Mouse (Mus musculus): ENCODE measurements around the gene Srpk3.
"Not testable (repeated sequence)": the region's sequence is repeated elsewhere in the genome, so short reads cannot be mapped to it uniquely, and the experiment has no call there.

Gene Srpk3

DNA sequence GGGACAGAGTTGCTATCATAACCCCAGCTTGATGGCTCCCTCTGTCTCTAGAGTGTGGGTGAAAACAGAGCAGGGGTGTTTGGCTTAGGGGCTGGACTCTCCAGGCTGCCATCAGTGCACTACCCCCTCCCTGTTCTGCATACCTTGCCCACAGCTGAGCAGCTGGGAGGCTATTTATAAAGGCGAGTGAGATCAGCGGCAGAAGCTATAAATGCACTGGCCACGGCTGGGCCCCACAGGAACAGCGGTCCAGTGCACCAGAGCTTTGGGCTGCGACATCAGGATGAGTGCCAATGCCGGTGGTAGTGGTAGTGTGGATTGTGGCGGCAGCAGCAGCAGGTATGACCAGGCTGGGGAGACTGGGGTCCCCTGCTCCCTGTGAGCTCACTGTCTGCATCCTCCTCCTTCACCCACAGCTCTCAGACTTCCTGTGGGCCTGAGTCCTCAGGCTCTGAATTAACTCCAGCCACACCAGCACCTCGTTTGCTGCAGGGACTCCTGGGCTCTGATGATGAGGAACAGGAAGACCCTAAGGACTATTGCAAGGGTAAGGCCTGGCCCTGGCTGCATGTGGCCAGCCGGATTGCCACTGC, at the start of gene Srpk3:
TSS of gene Srpk3 (plus strand) at position 238 of the 593 bp plus-strand sequence.
- peak in 1 of 2 experiments; percentile 24 for DNase-seq (ENCODE audit: low spot score in 2 of 2)

DNA sequence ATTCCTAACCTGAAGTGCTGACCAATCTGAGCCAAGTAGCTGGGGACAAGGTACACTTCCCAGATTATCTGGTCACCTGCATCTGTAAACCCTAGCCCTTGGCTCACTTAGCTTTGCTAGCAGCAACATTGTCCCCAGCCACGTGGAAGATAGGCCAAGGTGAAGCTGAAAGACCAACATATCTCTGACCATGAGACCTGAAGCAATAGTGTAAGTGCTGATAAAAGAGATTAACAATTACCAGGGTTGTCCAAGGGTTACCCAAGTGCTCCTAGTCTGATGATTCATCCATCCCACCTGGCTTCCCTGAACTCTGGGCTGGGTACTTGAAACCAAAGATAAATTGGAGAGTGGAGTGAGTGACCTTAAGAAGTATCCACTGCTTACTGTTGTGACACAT, 43.3 kb upstream of the Srpk3 start:
- DNase-seq (ENCODE audit: low spot score in 2 of 2) = no peak

DNA sequence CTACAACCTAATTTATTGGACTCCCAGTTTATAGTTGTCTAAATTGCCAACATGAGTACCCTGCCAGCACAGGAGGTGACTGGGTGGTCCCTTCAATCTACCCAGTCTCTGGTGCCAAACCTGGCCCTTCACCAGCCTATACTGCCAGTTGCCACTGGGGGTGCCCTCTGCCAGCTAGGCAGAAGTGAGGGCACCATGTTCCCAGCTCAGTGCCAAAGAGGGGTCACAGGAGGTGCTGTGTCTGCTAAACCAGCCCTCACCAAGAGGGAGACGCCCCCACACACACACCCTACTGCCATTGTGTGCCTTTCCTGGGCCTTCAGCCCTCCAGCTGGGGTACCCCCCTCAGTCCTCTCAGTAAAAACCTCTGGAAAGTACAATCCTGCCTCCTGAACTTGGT, 36.0 kb upstream of the Srpk3 start:
- DNase-seq (ENCODE audit: low spot score in 2 of 2) = no peak

DNA sequence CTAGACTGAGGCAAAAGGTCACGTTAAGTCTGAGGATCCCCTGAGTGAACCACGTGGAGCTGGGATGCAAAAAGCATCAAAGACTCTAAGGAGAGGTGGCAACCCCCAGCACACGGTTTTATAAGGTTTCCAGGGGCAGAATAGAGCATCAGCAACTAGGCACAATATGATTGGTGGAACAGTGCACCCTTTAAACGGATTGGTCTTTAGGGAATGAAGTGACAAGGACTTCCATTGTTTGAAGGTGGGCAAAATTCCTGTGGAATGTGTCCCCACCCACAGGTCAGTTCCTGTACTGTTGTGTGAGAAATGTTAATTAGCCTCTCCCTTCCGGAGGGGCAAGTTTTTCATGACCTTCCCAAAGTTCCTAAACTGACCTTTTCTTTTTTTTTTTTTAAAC, 35.1 kb upstream of the Srpk3 start:
- DNase-seq (ENCODE audit: low spot score in 2 of 2) = no peak

DNA sequence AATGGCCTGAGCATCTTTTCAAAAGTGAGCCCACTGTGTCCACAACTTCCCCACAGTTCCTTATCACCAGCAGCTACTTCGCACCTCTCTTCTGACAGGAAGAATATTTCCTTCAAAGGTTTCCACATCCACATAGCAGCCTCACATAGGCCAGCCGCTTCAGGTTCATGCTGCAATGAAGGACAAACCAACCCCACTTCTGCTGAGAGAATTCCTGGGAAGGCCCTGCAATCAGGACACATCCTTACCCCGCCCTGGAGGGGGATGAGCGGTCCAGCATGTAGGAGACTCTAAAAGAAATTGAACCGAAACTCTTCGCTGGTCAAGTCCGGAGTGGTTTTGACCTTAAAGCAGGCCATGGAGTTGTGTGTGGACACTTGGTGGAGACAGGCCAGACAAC, 34.4 kb upstream of the Srpk3 start:
- not testable (repeated sequence) for DNase-seq (ENCODE audit: low spot score in 2 of 2)

DNA sequence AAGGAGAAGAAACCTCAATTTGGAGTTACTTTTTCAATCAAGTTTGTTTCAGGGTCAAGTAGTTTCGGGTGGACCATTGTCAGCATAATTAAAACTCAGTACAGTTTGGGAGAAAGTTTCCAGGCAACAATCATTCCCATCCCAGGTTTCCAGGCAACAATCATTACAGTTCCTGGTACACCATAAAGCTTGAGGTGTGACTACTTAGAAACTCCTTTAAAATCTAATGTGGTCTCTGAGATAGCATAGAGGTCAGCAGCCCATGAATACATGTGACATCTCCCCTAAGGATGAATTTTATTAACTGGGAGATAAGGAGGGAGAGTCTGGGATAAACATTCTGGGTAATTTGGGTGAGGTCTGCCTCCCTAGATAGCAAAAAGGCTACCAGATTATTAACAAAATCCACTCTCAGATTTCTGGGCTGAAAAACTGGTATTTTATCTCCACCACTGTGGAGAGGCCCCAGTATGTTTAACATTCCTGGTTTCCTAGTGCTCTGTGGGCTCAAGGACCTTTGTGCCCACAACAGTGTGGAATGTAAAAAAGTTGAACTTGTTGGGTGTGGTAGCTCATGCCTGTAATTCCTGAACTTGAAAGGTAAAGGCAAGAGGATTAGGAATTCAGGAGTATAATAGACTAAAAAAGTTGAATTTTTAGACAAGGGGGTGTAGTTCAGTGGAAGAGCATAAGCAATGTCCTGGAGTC, 29.3 kb upstream of the Srpk3 start:
- DNase-seq (ENCODE audit: low spot score in 2 of 2) = no peak

DNA sequence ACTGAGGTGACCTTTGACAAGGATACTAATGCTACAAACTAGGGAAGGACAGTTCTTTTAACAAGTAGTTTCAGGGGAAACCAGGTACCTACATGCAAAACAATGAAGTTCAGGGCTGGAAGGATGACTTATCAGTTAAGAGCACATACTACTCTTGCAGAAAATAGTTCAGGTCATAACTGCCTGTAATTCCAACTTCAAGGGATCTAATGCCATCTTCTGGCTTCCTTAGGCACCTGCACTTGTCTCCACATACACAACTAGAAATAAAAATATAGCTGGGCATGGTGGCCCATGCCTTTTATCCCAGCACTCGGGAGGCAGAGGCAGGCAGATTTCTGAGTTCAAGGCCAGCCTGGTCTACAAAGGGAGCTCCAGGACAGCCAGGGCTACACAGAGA, 25.2 kb upstream of the Srpk3 start:
- DNase-seq (ENCODE audit: low spot score in 2 of 2) = no peak

DNA sequence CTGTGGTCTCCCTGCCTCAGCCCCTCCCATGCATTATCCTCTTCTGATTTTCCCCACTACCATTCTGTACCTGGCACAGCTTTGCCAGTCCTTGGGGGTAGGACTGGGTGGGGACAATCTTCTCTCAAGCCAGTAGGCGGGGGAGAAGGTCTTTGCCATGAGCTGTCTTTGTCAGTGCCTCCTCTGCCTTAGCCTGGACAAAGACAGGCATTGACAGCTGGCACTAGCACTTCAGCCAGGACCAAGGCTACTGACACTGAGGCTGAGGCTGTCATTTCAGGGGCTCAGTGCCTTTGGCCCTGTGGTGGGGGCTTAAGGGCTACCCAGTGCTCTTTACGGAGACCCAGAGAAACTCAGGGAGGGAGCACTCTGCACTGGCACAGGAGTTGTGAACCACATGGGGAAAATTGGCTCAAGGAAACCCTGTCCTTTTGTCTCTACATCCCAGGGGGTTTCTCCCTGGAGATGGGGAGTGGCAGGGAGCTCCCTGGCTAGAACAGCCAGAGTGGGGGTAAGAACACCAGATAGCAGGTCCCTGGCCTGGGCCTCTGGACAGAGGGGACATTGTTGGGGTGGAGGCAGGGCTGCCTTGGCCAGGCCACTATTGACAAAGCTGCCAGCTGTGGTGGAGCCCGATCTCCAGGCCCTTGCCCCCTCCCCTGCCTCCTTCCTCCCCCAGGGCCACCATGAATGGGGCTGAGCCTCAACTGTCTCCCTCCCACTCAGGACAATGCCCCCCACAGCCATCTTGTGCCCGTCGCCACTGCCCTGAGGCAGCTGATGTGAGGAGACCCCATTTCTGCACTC, 17.7 kb upstream of the Srpk3 start, which contains the start of gene Plxnb3:
TSS of gene Plxnb3 (plus strand) at position 757 of the 807 bp plus-strand sequence.
- no peak for DNase-seq (ENCODE audit: low spot score in 2 of 2)

DNA sequence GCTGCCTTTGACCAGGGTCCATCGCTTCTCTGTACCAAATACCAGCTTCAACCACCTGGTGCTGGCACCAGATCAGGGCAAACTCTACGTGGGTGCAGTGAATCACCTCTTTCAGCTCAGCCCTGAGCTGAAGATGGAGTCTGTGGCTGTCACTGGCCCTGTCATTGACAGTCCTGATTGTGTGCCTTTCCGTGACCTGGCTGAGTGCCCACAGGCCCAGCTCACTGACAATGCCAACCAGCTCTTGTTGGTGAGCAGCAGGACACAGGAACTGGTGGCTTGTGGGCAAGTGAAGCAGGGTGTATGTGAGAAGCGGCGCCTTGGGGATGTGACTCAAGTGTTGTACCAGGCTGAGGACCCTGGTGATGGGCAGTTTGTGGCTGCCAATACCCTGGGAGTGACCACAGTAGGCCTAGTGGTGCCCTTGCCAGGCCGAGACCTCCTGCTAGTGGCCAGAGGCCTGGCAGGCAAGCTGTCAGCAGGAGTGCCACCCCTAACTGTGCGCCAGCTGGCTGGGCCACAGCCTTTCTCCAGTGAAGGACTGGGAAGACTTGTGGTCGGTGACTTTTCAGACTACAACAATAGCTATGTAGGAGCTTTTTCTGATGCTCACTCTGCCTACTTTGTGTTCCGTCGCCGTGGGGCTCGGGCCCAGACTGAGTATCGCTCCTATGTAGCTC, 15.5 kb upstream of the Srpk3 start:
- DNase-seq (ENCODE audit: low spot score in 2 of 2) = peak; percentile 20 to 59

DNA sequence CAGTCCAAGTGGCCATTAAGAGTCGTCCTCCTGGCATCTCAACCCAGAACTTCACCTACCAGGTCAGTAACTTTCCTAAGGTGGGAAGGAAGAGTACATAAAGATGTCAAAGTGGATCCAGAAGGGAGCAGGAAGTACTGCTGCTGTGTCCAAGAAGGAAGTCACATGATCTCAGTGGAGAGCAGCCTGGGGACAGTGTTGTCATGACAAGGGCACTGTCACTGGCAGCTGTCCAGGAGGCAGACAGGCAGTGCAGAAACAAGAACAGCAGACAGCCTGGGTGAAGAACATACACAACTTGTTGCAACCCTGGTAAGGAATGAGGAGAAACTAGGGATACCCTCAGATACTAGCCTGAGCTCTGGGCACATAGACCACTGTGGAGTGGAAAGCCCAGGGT, 8.9 kb upstream of the Srpk3 start:
- DNase-seq (ENCODE audit: low spot score in 2 of 2) = peak in 1 of 2 experiments; percentile 12

DNA sequence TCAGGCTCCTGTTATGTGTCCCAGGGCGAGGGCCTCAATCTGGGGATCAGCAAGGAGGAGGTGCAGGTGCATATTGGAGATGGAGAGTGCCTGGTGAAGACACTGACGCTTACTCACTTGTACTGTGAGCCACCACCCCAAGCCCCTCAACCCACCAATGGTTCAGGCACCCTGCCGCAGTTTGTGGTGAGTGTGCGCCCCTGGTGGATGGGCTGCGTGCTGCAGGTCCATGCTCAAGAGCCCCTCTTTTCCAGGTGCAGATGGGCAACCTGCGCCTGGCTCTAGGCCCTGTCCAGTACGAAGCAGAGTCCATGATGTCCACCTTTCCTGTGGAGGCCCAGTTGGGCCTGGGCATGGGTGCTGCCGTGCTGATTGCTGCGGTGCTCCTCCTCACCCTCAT, 6.9 kb upstream of the Srpk3 start:
- no peak for DNase-seq (ENCODE audit: low spot score in 2 of 2)

DNA sequence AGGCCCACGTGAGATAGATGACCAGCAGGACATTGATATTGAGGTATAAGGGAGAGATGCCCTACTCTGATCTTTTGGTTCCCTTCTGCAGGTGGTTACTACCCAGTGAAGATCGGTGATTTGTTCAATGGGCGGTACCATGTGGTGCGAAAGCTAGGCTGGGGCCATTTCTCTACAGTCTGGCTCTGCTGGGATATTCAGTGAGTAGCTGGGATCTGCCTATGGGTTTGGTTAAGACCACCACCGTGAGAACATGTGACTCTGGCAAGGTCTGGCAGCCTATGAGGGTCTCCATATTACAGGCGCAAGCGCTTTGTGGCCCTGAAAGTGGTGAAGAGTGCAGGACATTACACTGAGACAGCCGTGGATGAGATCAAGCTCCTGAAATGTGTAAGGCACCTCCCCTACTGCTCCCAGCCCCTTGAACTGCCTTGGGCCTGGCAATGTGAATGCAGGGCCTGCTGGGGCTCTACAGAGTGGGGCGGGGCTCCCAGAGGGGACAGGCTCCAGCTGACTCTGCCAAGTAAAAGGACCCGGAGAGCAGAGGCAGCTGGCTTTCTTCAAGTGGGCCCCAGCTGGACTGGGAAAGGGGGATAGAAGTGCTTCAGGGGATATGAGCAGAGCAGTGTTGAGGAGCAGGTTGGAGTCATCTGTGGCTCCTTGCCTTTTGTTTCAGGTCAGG, 738 bp downstream of the Srpk3 start:
- no peak for DNase-seq (ENCODE audit: low spot score in 2 of 2)

DNA sequence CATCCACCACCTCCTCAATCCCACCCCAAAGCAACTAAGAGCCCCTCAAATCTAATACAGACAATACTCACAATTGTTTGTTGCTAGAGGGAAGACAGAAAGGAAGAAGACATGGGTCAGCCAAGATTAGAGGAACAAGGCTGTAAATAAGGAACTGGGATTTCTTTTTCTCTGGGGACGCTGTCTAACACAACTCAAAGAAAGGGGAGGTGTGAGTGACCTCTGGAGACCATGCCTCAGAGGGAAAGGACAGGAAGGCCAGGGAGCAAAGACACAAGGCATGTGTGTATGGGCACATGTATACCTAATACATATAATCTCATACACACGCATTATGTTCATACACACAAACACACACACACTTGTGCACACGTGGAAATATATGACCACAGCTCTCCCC, 8.0 kb downstream of the Srpk3 start:
- no peak for DNase-seq (ENCODE audit: low spot score in 2 of 2)

DNA sequence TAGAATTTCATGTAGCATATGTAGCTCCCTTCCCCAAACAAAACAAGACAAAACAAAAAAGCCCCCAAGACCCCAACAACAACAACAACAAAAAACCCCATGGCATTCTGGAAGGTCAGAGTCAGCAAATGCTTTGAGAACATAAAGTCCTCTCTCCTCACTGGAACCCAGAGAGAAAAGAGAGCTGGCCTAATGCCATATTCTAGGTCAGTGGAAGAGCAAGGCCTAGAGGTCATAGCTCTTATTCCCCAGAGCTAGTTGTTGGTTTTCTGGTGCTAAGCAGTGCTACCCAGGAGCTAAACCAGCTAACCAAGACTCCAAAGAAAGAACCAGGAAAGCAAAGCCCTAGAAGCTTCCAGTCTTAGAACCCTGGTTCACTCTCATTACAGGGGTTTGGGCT, 11.5 kb downstream of the Srpk3 start:
- DNase-seq (ENCODE audit: low spot score in 2 of 2) = no peak

DNA sequence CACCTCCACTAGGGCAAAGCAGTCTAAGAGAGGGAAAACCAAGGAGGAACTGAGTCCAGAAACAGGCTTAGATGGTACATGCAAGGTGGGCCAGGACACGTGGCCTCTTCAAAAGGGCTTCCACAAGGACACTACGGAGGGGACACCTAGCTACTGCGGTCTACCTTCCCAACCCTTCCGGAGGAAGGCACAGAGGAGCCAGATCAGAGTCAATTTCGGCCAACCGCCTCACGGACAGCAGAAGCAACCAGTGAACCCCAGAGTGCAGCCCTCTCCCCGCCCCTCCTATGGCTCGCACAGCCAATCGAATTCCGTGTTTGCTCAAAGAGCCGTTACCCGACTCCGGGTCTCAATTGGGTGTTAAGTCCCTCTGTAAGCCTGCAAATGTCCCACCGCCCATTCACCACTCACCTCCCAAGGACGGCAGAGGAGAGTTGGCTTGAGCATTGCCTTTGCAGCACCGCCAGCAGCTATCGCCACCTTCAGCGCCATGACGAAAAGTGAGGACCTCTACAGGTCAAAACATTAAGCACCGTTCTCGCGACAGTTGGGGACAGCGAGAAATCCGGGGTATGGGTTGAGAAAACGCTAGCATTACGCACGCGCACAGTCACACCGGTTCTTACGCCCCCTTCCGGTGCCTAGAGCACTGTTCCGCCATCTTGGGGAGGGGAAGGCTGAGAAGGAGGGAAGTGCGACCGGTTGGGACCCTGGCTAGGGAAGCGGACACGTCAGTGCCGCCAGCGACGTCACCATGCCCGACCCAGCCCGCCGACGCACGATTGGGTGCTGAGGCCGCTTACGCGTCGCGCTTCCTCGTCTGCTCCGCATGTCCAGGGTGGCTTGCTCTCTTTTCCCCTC, 12.4 kb downstream of the Srpk3 start, which contains the start of the genes Idh3g and Ssr4:
TSS of gene Idh3g (minus strand) at position 534 of the 861 bp plus-strand sequence.
TSS of gene Ssr4 (plus strand) at position 665 of the 861 bp plus-strand sequence.
- DNase-seq (ENCODE audit: low spot score in 2 of 2) = peak; percentile 94 to 95

DNA sequence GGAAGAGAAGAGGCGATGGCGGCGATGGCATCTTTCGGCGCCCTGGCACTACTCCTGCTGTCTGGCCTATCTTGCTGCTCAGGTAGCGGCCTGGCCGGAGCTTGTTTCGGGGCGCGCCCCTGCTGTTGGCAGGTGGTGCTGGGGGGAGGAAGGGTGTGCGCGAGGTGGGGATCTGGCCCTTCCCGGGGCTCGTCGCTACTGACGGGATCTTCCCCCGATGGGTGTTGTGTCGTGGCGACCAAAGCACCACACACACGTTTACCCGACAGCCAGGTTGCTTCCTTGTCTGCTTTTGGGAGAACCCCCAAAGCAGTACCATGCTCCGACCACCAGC, 13.0 kb downstream of the Srpk3 start:
- no peak for DNase-seq (ENCODE audit: low spot score in 2 of 2)

DNA sequence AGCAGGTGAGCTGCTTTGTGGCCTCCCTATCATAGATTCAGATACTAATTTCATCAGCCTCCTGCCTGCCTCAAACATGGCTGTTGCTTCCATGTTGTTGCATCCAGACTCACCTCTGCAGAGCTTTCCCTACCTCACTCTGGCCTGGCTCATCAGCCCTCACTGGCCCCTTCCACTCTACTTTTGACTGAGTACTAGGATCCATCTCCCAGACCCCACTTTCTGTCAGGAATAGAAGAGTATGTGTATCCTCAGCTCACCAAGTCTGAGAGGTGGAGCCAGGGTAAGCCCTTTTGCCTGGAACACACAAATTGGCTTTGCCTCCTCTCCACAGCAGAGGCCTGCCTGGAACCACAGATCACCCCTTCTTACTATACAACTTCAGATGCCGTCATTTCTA, 14.3 kb downstream of the Srpk3 start:
- no peak for DNase-seq (ENCODE audit: low spot score in 2 of 2)

DNA sequence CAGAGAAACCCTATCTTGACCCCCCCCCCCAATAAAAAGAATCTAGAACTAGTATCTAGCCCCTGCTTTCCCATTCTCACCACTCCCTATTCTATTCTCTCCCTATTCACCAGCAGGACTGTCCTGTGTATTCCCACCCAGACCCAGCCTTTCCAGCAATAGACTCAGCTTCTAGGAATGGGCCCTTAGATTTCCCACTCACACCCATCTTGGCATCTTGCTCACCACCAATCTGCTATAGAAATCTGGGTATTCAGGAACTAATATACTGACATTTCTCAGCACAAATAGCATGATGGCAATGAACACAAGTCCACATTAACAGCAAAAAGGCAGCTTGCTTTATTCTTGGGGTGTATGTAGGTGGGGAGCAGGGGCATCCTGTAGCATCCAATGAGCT, 18.8 kb downstream of the Srpk3 start:
- no peak for DNase-seq (ENCODE audit: low spot score in 2 of 2)

DNA sequence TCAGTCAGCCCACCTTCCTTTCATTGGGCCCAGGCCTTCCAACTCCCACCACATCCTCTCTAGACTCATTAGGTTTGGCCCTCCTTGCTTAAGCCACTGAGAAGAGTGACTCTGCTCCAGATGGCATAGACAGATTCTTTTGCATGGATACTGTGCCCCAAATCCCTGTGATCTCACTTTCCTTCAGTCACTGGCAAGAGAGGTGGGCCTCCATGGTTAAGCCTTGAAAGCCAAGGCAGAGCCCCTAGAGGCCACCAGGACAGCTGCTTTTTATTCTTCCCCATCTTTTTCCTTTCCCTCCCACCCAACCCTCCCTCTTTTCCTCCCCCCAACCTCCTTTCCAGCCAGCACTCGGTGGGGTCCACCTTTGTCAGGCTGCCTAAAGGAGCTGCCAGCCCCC, 19.3 kb downstream of the Srpk3 start:
- DNase-seq (ENCODE audit: low spot score in 2 of 2) = no peak

DNA sequence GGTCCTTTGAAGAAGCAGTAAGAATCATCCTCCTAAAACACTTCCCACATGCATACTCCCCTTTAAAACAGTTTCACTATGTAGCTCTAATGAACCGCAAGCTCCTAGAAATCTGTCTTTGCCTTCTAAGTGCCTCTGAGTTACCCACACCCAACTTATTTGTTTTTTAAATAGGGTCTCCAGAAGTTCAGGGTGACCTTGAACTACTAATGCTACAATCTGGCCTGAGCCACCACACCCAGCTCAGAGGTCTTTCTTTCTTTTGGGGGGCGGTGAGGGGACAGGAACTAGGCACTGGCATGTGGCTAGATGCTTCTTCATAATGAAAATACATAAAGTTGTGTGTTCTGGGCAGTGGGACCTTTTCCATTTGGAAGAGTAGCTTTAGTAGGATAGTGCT, 23.3 kb downstream of the Srpk3 start:
- DNase-seq (ENCODE audit: low spot score in 2 of 2) = no peak

DNA sequence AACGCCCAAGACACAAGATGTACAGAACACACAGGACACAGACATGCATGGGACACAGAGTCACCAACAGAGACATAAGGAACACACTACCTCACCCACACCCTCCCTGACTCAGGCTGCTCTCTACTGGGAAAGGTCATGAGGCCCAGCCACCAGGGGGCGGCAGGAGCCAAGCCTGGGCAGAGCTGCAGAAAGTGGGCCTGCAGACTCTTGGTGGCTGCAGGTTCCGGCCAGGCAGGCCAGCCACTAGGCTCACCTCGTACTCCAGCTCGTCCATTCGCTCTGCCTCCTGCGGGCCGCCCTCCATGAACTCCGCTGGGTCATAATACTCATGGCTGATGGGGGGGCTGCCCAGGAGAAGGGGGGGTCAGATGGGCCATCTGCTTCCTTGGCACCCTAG, 24.3 kb downstream of the Srpk3 start:
- DNase-seq (ENCODE audit: low spot score in 2 of 2) = peak; percentile 58 to 70
